Mouse (Mus musculus) left cerebral cortex, postnatal 14 days (tissue): ENCODE results near the gene Hdac9. TPM values are rescaled to one million over a fixed set of nuclear protein-coding genes. Genes with fewer than 3 reads are reported as not detected.

Experiments used
- DNase-seq, 2 experiments: peaks; one replicate each; pipeline ENCODE4 v3.0.0; 2021 to 2022; ENCODE audit warnings: low spot score in 2 of 2, mixed read lengths in 1 of 2
- intact Hi-C: fragments of 180-260 bp; cut with DNase I; formaldehyde crosslinking; loops from one replicate; pipeline ENCODE4 v1.15.1; 2025
- long read RNA-seq, 2 experiments: library from polyadenylated mRNA; stranded (forward); transcript quantifications; one replicate each; pipeline ENCODE4 v2.0.0; 2021
- total RNA-seq, 2 experiments: library from RNA; stranded (reverse); gene quantifications; 2 replicates each; pipeline ENCODE4 v1.2.3; 2021

The Hdac9 gene
- total RNA-seq = 10 to 100 TPM; 58.3 to 62.2 TPM
- long read RNA-seq, experiment 1, partial matches to known transcripts = 8 of 24 reads
- long read RNA-seq, experiment 1, other reads (novel, unspliced or antisense) = 16 of 24 reads
- long read RNA-seq, experiment 2, partial matches to known transcripts = 6 of 15 reads
- long read RNA-seq, experiment 2, other reads (novel, unspliced or antisense) = 9 of 15 reads

DNA sequence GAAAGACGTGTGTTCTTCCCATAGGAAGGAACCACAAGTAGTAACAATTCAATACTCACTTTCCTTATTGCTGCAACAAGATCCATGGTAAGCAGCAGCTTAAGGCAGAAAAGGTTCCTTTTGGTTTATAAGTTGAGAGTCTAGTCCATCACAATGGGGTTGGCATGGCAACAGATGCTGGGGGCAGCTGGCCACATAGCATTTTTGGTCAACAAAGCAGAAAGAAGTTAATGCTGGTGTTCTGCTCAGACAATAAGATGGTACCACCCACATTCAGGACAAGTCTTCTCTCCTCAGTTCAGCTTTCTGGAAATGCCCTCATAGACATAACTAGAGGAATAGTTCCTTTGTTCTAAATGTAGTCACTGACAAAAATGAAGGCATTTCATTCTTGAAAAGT lies at the start of gene Hdac9:
TSS of gene Hdac9 (minus strand) at position 101 of the 400 bp plus-strand sequence.
- no peak for DNase-seq
- intact Hi-C loops = no loop called here

DNA sequence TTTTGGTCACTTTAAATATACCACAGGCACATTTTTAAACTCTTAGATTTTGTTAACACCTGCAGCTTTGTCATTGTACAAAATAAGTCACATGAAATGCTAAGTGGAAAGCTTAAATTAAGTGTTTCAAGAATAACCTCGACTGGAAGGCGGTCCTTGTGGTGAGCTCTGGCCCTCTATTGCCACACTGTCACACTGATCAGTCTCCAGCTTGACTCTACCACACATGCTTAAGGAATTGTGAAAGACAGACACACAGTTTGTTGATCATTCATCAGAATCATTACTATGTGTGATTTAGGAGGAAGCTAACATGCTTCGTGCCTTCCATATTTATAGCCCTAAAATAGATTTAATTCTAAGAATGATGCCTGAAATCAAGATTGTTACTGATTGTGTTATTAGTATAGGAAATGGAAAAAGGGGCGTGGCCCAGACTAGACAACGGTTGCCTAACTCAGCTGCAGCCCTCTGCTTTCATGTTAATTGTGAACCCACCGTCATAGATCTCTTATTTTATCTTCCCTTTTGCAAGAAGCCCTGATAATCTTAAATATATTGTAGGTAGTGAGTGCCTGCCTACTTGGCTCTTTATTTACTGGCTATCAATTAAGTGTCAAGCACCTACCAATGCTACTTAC lies 32.3 kb upstream of the Hdac9 start:
- no peak for DNase-seq
- intact Hi-C loops = no loop called here

DNA sequence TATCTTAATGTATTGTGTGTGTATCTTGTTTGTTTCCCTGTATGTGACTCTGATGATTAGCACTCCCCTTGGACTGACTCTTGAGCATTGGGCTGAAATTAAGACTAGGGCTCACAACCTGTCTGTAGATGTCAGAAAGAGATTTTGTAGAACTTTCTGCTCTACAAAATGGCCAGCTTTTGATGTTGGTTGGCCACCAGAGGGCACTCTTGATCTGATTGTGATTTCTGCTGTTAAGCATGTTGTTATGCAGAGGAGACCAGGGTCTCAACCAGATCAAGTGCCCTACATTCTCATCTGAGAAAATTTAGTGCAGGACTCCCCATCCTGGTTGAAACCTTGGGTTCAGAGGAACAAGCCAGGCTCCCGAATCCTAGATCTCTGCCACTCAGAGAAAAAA lies 21.0 kb upstream of the Hdac9 start:
- DNase-seq = no peak

DNA sequence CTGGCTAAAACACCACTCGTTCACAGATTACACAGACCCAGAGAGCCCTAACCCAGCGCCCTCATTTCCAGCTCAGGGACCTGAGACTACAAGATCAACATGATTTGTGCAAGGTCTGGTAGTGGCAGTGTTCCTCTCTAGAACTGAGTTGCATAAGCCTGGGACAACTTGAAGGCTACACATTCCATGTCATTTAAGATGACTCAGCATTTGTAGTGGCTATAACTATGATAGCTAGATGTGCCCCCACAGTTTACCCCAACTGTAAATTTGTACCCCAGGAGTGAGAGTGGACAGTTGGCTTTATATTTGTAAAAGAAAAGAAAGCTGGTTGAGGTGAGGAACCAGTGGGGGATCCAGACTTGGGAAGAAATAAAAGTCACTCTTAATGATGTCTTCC lies 8.9 kb downstream of the Hdac9 start:
- intact Hi-C loops = loop anchor here (5.0 kb wide), 2 partner anchors 104 to 151 kb away; no protein-coding TSS in a partner anchor
- no peak for DNase-seq

More for the DNA sequence above, 21.0 kb upstream of the Hdac9 start:
- intact Hi-C loops = no loop called here

DNA sequence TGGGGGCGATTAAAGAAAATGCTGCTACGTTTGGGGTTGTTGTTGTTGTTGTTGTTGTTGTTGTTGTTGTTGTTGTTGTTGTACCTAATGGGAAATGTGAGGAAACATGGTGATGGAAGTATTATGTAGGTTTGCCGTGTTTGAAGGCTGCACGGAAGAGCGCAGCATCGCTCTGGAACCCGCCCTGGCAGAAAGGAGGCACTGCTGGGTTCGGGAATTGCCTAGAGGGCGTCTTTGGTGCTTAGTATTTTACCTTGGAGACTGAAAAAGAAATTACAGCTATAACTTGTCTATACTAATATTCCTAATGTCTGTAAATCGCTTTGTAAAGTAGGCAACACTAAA lies 9.4 kb downstream of the Hdac9 start:
- peak; percentile 25 to 51 for DNase-seq
- intact Hi-C loops = loop anchor here (2.0 to 5.0 kb wide), 3 partner anchors 105 to 243 kb away; no protein-coding TSS in a partner anchor

GRCm38 (mm10) chr12:34906704-34907505 lies 10.0 kb downstream of the Hdac9 start:
- intact Hi-C loops = loop anchor here (2.0 to 5.0 kb wide), 3 partner anchors 105 to 242 kb away; no protein-coding TSS in a partner anchor
- peak; percentile 6 to 23 for DNase-seq

DNA sequence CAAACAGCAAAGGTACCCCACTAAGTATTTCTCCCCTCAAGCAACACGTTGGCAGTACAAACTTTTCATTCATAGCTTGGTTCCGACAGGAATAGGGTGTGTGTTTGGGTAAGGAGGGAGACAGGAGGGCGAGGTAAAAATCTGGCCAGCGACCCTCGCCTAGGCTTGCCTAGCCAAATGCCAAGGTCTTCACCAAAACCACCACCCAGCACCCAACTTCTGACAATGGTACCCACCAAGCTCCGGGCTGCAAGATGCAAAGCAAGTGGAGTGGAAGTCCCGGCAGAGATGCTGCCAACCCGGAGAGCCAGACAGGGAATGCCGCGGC lies 10.6 kb downstream of the Hdac9 start:
- intact Hi-C loops = loop anchor here (2.0 to 5.0 kb wide), 3 partner anchors 106 to 242 kb away; no protein-coding TSS in a partner anchor
- peak in 1 of 2 experiments; percentile 12 for DNase-seq

GRCm38 (mm10) chr12:34900241-34900640 lies 16.7 kb downstream of the Hdac9 start:
- intact Hi-C loops = no loop called here
- DNase-seq = no peak

GRCm38 (mm10) chr12:34894867-34895266 lies 22.0 kb downstream of the Hdac9 start:
- intact Hi-C loops = no loop called here
- DNase-seq = no peak

DNA sequence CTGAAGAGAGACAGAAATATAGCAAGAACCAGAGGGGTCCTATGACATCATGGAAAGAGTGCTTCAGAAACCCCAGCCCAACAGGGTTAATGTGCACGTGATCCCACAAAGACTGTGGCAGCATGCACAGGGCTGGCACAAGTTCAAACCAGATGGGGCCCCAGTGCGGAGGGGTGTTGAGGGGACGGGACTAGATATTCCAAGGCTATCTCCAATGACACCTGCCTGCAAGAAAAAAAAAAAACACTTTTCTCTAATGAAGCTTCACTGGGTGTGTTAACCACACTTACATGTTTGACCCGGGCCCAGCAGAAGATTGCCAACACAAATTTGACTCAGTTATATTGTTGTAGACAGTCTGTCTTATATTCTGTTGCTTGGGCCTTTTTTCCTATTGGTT lies 28.2 kb downstream of the Hdac9 start:
- intact Hi-C loops = no loop called here
- DNase-seq = no peak

GRCm38 (mm10) chr12:34874926-34875325 lies 42.0 kb downstream of the Hdac9 start:
- intact Hi-C loops = no loop called here
- DNase-seq = no peak

- intact Hi-C loops = no loop called here
- DNase-seq = no peak
These were observed 45.9 kb downstream of the Hdac9 start for GRCm38 (mm10) chr12:34871028-34871427.

GRCm38 (mm10) chr12:34841196-34841595 lies 75.7 kb downstream of the Hdac9 start:
- intact Hi-C loops = no loop called here
- DNase-seq = no peak

GRCm38 (mm10) chr12:34837318-34837717 lies 79.6 kb downstream of the Hdac9 start:
- intact Hi-C loops = no loop called here
- DNase-seq = no peak

DNA sequence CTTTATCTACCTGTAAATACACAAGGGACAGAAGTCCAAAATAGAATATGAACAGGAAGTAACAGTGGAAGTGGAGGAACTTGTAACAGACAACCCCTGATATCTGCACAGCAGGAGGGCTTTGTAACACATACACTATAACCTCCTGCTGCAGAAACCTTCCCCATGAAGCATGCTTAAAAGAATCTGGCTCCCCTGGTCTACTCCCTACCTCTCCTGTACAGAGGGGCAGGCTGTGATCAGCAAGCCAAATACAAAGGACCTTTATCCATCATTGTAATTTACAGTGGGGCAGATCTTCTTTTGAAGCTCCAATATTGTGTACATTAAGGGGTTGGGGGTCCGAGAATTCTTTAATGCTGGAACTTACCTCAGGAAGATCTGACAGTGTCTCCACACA lies 80.0 kb downstream of the Hdac9 start:
- intact Hi-C loops = no loop called here

DNA sequence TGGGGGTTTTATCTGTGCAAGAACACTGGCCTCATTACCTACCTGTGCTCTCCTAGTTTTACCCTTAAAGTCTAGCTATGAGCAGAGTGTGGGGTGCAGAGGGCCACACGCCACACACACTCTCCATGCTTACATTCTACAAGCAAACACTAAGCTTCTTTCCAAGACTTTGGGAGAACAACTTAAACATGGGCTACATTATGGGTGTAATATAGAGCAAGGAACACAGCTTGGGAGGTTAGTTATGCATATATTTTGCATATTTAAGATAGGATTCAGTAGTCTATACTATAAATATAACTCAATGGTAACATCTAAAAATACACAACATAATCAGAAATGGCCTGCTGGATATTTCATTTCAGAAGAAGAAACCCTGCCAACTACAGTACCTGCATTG lies 80.8 kb downstream of the Hdac9 start:
- DNase-seq = no peak
- intact Hi-C loops = no loop called here

More for the DNA sequence above, 80.0 kb downstream of the Hdac9 start:
- DNase-seq = no peak

- no peak for DNase-seq
- intact Hi-C loops = no loop called here
These were observed 81.4 kb downstream of the Hdac9 start for GRCm38 (mm10) chr12:34835493-34835892.

DNA sequence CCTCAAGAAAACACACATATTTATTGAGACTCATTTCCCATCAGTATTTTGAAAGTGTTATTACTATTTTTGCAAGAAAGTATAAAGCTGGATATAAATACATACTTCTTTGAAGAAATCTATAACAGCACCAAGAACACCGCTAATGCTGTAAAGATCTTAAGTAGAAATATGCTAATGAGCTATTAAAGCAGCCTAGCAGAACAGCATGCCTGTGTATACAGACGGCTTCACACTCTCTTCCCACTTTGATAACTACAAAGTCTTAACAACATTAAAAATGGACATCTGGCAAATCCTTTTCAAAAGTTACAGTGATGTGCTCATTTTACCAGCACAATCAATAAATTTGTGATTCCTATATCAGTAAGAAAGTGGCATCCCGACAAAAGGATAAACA lies 88.2 kb downstream of the Hdac9 start:
- DNase-seq = no peak
- intact Hi-C loops = no loop called here

GRCm38 (mm10) chr12:34826931-34827330 lies 90.0 kb downstream of the Hdac9 start:
- no peak for DNase-seq
- intact Hi-C loops = no loop called here

DNA sequence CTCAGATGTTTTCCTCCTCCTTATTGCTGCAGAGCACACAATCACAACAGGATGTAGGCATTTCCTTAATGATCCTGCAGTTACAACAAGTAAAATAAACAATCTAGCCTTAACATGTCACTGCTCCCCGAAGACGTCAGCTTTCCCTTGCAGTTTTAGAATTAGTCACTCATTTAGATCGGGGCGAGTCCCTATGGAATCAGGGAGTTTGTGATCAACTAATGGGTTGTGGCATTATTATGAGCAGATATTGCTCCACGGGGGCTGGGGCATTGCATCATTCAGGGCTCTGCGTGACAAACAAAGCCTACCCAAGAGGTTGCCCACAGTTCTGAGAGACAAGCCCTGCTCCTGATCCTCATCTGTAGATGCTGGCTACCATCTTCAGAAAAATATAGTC lies 96.7 kb downstream of the Hdac9 start:
- no peak for DNase-seq
- intact Hi-C loops = no loop called here
